Mouse (Mus musculus): ENCODE results near the gene Zfp354b. TPM values are rescaled to one million over a fixed set of nuclear protein-coding genes. Genes with fewer than 3 reads are reported as not detected.

The Zfp354b gene
- polyA plus RNA-seq, 1 experiment from 2014 or later: 3.6 TPM

- Histone ChIP-seq H3K4me1 (no peaks in the 10 kb centered on the region), H3K4me3 (no peak overlapping the region), H3K27me3 (no peaks in the 10 kb centered on the region), H3K4me2 (replicated peaks) (no peak overlapping the region), H3K9me3 (0 out of 2 replicates have a peak, but pooled peaks cover 4% of the 10 kb centered on the region), H3K36me3 (peaks cover 82% of the 10 kb centered on the region), H3K27ac (replicated peaks) (no peak overlapping the region), H3K9ac (replicated peaks) (no peak overlapping the region)
- 95% methylated on average over 3 of the region's 3 CpGs for WGBS
- no peak for ATAC-seq (replicated peaks)
Observed at GRCm38 (mm10) chr11:50878641-50879040, 52.8 kb downstream of the Zfp354b start.

Other genes starting within 250 kb of the Zfp354b start
- 62.6 and 65.0 TPM in 2 replicates for gene Zfp354c, start 103.9 kb downstream of the Zfp354b start, polyA plus RNA-seq (2015; fragmentation: Nextera tagmentation; extraction: Ambion mirVana)
- gene Zfp879, start 90.1 kb downstream of the Zfp354b start, polyA plus RNA-seq (2015; fragmentation: Nextera tagmentation; extraction: Ambion mirVana): 2.1 and 2.5 TPM in 2 replicates
- not detected in 2 replicates for gene Grm6, start 80.9 kb downstream of the Zfp354b start, polyA plus RNA-seq (2015; fragmentation: Nextera tagmentation; extraction: Ambion mirVana)
- gene Zfp454, start 44.0 kb downstream of the Zfp354b start, polyA plus RNA-seq (2015; fragmentation: Nextera tagmentation; extraction: Ambion mirVana): 15.5 and 15.9 TPM in 2 replicates
- 49.4 and 53.6 TPM in 2 replicates for gene Zfp2, start 15.5 kb downstream of the Zfp354b start, polyA plus RNA-seq (2015; fragmentation: Nextera tagmentation; extraction: Ambion mirVana)
- not detected in 2 replicates for gene 4933414I15Rik, start 12.1 kb upstream of the Zfp354b start, polyA plus RNA-seq (2015; fragmentation: Nextera tagmentation; extraction: Ambion mirVana)
- gene Prop1, start 22.1 kb upstream of the Zfp354b start, polyA plus RNA-seq (2015; fragmentation: Nextera tagmentation; extraction: Ambion mirVana): not detected in 2 replicates
- not detected in 2 replicates for gene Olfr1378, start 34.9 kb upstream of the Zfp354b start, polyA plus RNA-seq (2015; fragmentation: Nextera tagmentation; extraction: Ambion mirVana)
- gene Olfr1377, start 50.3 kb upstream of the Zfp354b start, polyA plus RNA-seq (2015; fragmentation: Nextera tagmentation; extraction: Ambion mirVana): not detected in 2 replicates
- gene Olfr51, start 72.0 kb upstream of the Zfp354b start, polyA plus RNA-seq (2015; fragmentation: Nextera tagmentation; extraction: Ambion mirVana): not detected in 2 replicates
- not detected in 2 replicates for gene Olfr54, start 82.6 kb upstream of the Zfp354b start, polyA plus RNA-seq (2015; fragmentation: Nextera tagmentation; extraction: Ambion mirVana)
- not detected in 2 replicates for gene Olfr1375, start 116.5 kb upstream of the Zfp354b start, polyA plus RNA-seq (2015; fragmentation: Nextera tagmentation; extraction: Ambion mirVana)
- gene Zfp354a, start 127.6 kb upstream of the Zfp354b start, polyA plus RNA-seq (2015; fragmentation: Nextera tagmentation; extraction: Ambion mirVana): 12.3 and 12.5 TPM in 2 replicates